Mouse (Mus musculus) heart, postnatal 10 days (tissue): ENCODE data around the gene Wbp2nl. TPM values are rescaled to one million over a fixed set of nuclear protein-coding genes. Genes with fewer than 3 reads are reported as not detected.
"Not testable (repeated sequence)": the region's sequence is repeated elsewhere in the genome, so short reads cannot be mapped to it uniquely, and the experiment has no call there.

Experiments
- DNase-seq, 2 experiments: peaks; one replicate each; pipeline ENCODE4 v3.0.0; 2021
- intact Hi-C: fragments of 180-260 bp; cut with DNase I; formaldehyde crosslinking; loops from one replicate; pipeline ENCODE4 v1.15.1; 2025
- total RNA-seq, 2 experiments: library from RNA; stranded (reverse); gene quantifications; 2 replicates each; pipeline ENCODE4 v1.2.3; 2021

Gene Wbp2nl
- total RNA-seq, 2 experiments from 2014 or later, result not detected

GRCm38 (mm10) chr15:82346580-82347302 is 48.0 kb downstream of the Wbp2nl start:
- peak in 1 of 2 experiments; percentile 24 for DNase-seq
- intact Hi-C loops, result no loop called here

- intact Hi-C loops, result no loop called here
Measured at GRCm38 (mm10) chr15:82347303-82347676, 48.5 kb downstream of the Wbp2nl start.

DNA sequence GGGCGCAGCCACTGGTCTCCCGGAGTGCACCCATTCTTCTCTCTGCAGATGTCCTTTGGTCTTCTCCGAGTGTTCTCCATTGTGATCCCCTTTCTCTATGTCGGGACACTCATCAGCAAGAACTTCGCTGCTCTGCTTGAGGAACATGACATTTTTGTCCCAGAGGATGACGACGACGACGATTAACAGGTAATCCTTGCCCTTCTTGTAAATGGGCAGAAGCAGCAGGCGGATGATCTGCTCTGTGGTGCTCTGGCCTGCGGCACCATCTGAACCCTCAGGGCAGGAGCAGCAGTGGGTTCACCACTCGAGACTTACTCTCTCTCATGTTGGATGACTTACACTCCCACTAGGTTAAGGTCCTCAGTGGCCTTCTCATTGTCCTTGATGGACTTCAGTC is 49.1 kb downstream of the Wbp2nl start:
- DNase-seq, result no peak
- intact Hi-C loops, result no loop called here

More at GRCm38 (mm10) chr15:82347303-82347676, 48.5 kb downstream of the Wbp2nl start:
- DNase-seq, result no peak

GRCm38 (mm10) chr15:82348258-82348998 is 49.7 kb downstream of the Wbp2nl start:
- DNase-seq, result no peak
- intact Hi-C loops, result no loop called here

GRCm38 (mm10) chr15:82348999-82349341 is 50.2 kb downstream of the Wbp2nl start:
- intact Hi-C loops, result no loop called here
- DNase-seq, result no peak

- intact Hi-C loops, result loop anchor here (5.0 kb wide), 1 partner anchor 78 kb away; the partner anchor contains the start of gene Sept3
Measured at GRCm38 (mm10) chr15:82350349-82350748, 51.6 kb downstream of the Wbp2nl start.

DNA sequence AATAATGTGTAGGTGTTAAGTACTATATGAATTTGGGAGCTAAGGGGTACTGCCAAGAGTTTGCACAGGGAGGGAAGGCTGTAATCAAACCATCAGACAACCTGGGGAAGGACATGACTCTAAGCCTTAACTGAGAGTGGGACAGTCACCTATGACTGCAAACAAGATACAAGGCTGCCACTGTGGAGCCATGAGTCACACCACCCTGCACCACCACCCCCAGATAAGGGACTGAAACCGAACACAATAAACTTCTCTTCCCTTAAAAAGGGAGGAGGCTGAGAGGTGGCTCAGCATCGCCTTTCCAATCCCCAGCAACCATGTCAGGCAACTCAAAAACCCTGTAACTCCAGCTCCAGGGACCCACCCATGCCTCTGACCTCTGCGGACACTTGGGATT is 52.7 kb downstream of the Wbp2nl start:
- no peak for DNase-seq
- intact Hi-C loops, result loop anchor here (5.0 kb wide), 1 partner anchor 79 kb away; the partner anchor contains the start of gene Sept3

More at GRCm38 (mm10) chr15:82350349-82350748, 51.6 kb downstream of the Wbp2nl start:
- DNase-seq, result no peak

GRCm38 (mm10) chr15:82353078-82353744 is 54.5 kb downstream of the Wbp2nl start:
- peak in 1 of 2 experiments; percentile 53 for DNase-seq
- intact Hi-C loops, result loop anchor here (5.0 kb wide), 1 partner anchor 81 kb away; the partner anchor contains the start of gene Sept3

DNA sequence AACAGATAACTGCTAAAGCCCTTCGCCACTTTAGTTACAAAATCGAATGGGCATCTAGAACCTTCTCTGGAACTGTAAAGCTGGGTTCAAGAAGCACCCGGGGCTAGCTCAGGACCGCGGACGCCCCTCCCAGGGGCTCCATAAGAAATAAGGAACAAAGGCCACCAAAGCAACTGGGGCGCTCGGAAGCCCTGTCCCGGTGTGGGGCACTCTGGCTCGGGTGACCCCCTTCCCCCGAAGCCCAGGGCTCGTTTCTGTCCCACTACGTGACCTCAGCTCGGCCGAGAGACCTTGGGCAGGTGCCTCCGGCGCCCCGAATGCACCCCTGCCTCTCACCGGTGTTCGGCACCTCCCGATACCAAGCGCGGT is 55.0 kb downstream of the Wbp2nl start:
- intact Hi-C loops, result loop anchor here (1.0 to 5.0 kb wide), 3 partner anchors 23 to 81 kb away; partner anchors contain the start of gene Sept3
- no peak for DNase-seq

DNA sequence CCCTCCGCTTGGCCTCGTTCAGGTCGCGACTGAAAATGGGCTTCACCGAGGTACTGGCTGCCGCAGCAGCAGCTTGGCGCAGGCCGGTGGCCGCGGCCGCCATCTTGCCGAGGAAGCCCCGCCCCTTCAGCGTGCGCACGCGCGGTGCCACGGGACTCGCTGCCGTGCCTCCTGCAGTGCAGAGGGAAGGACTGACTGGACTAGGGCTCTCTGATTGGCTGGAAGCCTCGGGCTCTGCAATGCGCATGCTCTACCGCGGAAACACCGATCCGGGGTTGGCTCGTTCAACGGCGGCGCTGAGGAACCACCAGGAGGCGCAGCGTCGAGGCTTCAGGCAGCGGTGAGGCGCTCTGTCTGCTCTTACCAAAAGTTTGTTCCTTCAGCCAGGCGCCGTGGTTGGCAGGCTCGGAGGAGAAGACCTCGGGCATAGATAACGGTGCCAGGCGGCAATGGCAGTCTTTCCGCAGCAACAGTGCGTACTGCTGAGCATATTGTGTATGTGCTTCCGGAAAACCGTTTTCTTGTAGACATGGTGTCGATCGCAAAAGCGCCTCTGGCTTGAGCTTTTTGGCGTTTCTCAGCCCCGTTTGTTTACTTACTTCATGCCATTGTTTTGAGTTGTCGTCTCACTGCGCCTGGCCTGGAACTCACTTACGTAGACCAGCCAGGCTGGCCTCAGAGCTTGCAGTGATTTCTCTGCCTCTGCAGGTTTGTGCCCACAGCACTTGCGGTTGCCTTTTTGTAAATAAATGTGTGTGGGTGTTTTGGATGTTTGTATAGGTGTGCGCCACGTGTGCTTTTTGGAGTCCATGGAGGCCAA is 55.6 kb downstream of the Wbp2nl start, which contains the start of gene Ndufa6:
Ndufa6 (minus strand) TSS at position 197 of the 820 bp plus-strand sequence.
- peak; percentile 98 for DNase-seq
- intact Hi-C loops, result loop anchor here (1.0 to 5.0 kb wide), 3 partner anchors 22 to 82 kb away; partner anchors contain the start of gene Sept3

GRCm38 (mm10) chr15:82358431-82359260 is 59.9 kb downstream of the Wbp2nl start:
- DNase-seq, result peak in 1 of 2 experiments; percentile 47
- intact Hi-C loops, result no loop called here

- intact Hi-C loops, result no loop called here
- DNase-seq, result peak in 1 of 2 experiments; percentile 48
Measured at GRCm38 (mm10) chr15:82361459-82362018, 62.8 kb downstream of the Wbp2nl start.

GRCm38 (mm10) chr15:82362234-82362633 is 63.5 kb downstream of the Wbp2nl start:
- intact Hi-C loops, result no loop called here
- no peak for DNase-seq

- intact Hi-C loops, DNase-seq: not testable (repeated sequence)
Measured at GRCm38 (mm10) chr15:82363801-82364200, 65.0 kb downstream of the Wbp2nl start.

Other genes starting within 250 kb of the Wbp2nl start
- not detected for gene 4930407I10Rik, start 239.8 kb upstream of the Wbp2nl start, total RNA-seq
- not detected for gene Mei1, start 229.0 kb upstream of the Wbp2nl start, total RNA-seq
- gene Ccdc134, start 171.0 kb upstream of the Wbp2nl start, total RNA-seq, result 1 to 10 TPM; 5.1 to 5.5 TPM
- 10 to 100 TPM; 35.1 to 38.8 TPM for gene Srebf2, start 151.8 kb upstream of the Wbp2nl start, total RNA-seq
- under 1 TPM in 1 of 2 experiments, not detected in 1; 0.36 TPM for gene Shisa8, start 86.1 kb upstream of the Wbp2nl start, total RNA-seq
- under 1 TPM; 0.27 to 0.69 TPM for gene Tnfrsf13c, start 74.6 kb upstream of the Wbp2nl start, total RNA-seq
- gene Cenpm, start 54.2 kb upstream of the Wbp2nl start, total RNA-seq, result 1 to 10 TPM; 6.6 to 7.8 TPM
- not detected for gene 1500009C09Rik, start 46.6 kb upstream of the Wbp2nl start, total RNA-seq
- 1 to 10 TPM in 1 of 2 experiments, under 1 TPM in 1; 0.57 to 1.4 TPM for gene Sept3, start 24.1 kb upstream of the Wbp2nl start, total RNA-seq
- gene Naga, start 40.0 kb downstream of the Wbp2nl start, total RNA-seq, result 10 to 100 TPM; 46.3 to 47.5 TPM
- 1 to 10 TPM; 2.8 to 3.2 TPM for gene Pheta2, start 40.0 kb downstream of the Wbp2nl start, total RNA-seq
- gene Smdt1, start 40.0 kb downstream of the Wbp2nl start, total RNA-seq, result 100 to 1,000 TPM; 195 to 202 TPM
- 100 to 1,000 TPM; 525 to 549 TPM for gene Ndufa6, start 55.4 kb downstream of the Wbp2nl start, total RNA-seq
- gene Cyp2d22, start 81.3 kb downstream of the Wbp2nl start, total RNA-seq, result 10 to 100 TPM; 17.7 to 30.5 TPM
- gene Cyp2d11, start 95.1 kb downstream of the Wbp2nl start, total RNA-seq, result not detected
- not detected for gene Cyp2d10, start 108.2 kb downstream of the Wbp2nl start, total RNA-seq
- not detected for gene Cyp2d9, start 134.5 kb downstream of the Wbp2nl start, total RNA-seq